Mouse (Mus musculus): ENCODE results near the gene Adipor2.
A peak's percentile ranks its signal among the peaks of the same experiment; 100 is the strongest.

The Adipor2 gene

GRCm38 (mm10) chr6:119419412-119419811 is 1.9 kb upstream of the Adipor2 start:
- no peak for DNase-seq

GRCm38 (mm10) chr6:119418392-119419251 is 1.1 kb upstream of the Adipor2 start:
- DNase-seq: peak in 1 of 2 experiments; percentile 43

- no peak for DNase-seq
These were observed 317 bp upstream of the Adipor2 start for GRCm38 (mm10) chr6:119417821-119418220.

GRCm38 (mm10) chr6:119416643-119417042 is 861 bp downstream of the Adipor2 start:
- no peak for DNase-seq

- DNase-seq: no peak
These were observed 3.1 kb downstream of the Adipor2 start for GRCm38 (mm10) chr6:119414262-119415043.

GRCm38 (mm10) chr6:119412588-119412987 is 4.9 kb downstream of the Adipor2 start:
- no peak for DNase-seq

- no peak for DNase-seq
These were observed 6.0 kb downstream of the Adipor2 start for GRCm38 (mm10) chr6:119411511-119411910.

GRCm38 (mm10) chr6:119409766-119410165 is 7.7 kb downstream of the Adipor2 start:
- peak; percentile 37 for DNase-seq

GRCm38 (mm10) chr6:119408582-119408981 is 8.9 kb downstream of the Adipor2 start:
- DNase-seq: no peak

GRCm38 (mm10) chr6:119407818-119408217 is 9.7 kb downstream of the Adipor2 start:
- no peak for DNase-seq

GRCm38 (mm10) chr6:119406528-119406927 is 11.0 kb downstream of the Adipor2 start:
- no peak for DNase-seq

- DNase-seq: peak in 1 of 2 experiments; percentile 16
These were observed 12.2 kb downstream of the Adipor2 start for GRCm38 (mm10) chr6:119405310-119405709.

- no peak for DNase-seq
These were observed 12.7 kb downstream of the Adipor2 start for GRCm38 (mm10) chr6:119404854-119405253.

GRCm38 (mm10) chr6:119402976-119403375 is 14.5 kb downstream of the Adipor2 start:
- DNase-seq: no peak

- no peak for DNase-seq
These were observed 15.8 kb downstream of the Adipor2 start for GRCm38 (mm10) chr6:119401545-119402304.

GRCm38 (mm10) chr6:119400649-119401048 is 16.9 kb downstream of the Adipor2 start:
- no peak for DNase-seq

GRCm38 (mm10) chr6:119399371-119399770 is 18.1 kb downstream of the Adipor2 start:
- no peak for DNase-seq

- DNase-seq: peak; percentile 70 to 73
These were observed 21.2 kb downstream of the Adipor2 start for GRCm38 (mm10) chr6:119396309-119396634.

- no peak for DNase-seq
These were observed 21.8 kb downstream of the Adipor2 start for GRCm38 (mm10) chr6:119395421-119396308.

GRCm38 (mm10) chr6:119392836-119393235 is 24.7 kb downstream of the Adipor2 start:
- no peak for DNase-seq

- no peak for DNase-seq
These were observed 26.8 kb downstream of the Adipor2 start for GRCm38 (mm10) chr6:119390728-119391127.

- no peak for DNase-seq
These were observed 28.4 kb downstream of the Adipor2 start for GRCm38 (mm10) chr6:119389089-119389488.
